Mouse (Mus musculus) left cerebral cortex, adult 8-10 months (tissue): ENCODE measurements at regions not wholly inside any gene's neighbourhood (a gene's known extent, or its start where the extent isn't known, plus 50 kb on each side); places are given as distances from the start of the nearest gene placed in this dataset.
A peak's percentile ranks its signal among the peaks of the same experiment; 100 is the strongest.

Experiments used
- DNase-seq, 2 experiments: peaks; one replicate each; pipeline ENCODE4 v3.0.0; 2022; ENCODE audit warnings: low spot score in 2 of 2

- DNase-seq, result no peak
These were observed 137.8 kb downstream of the Unc5cl start for GRCm38 (mm10) chr17:48592457-48592856.

- no peak for DNase-seq
These were observed 140.8 kb downstream of the Unc5cl start for GRCm38 (mm10) chr17:48595418-48595963.

- DNase-seq, result no peak
These were observed 141.7 kb downstream of the Unc5cl start for GRCm38 (mm10) chr17:48596406-48596805.

- no peak for DNase-seq
These were observed 142.6 kb downstream of the Unc5cl start for GRCm38 (mm10) chr17:48597301-48597700.

- no peak for DNase-seq
These were observed 143.9 kb downstream of the Unc5cl start for GRCm38 (mm10) chr17:48598471-48599141.

- DNase-seq, result no peak
These were observed 145.5 kb downstream of the Unc5cl start for GRCm38 (mm10) chr17:48600176-48600575.

- DNase-seq, result peak in 1 of 2 experiments; percentile 10
These were observed 147.9 kb downstream of the Unc5cl start for GRCm38 (mm10) chr17:48602554-48602953.

- DNase-seq, result no peak
These were observed 152.1 kb downstream of the Unc5cl start for GRCm38 (mm10) chr17:48606767-48607166.

GRCm38 (mm10) chr17:48608315-48608714 lies 153.6 kb downstream of the Unc5cl start:
- no peak for DNase-seq

- no peak for DNase-seq
These were observed 155.4 kb downstream of the Unc5cl start for GRCm38 (mm10) chr17:48610107-48610506.

- DNase-seq, result no peak
These were observed 156.1 kb downstream of the Unc5cl start for GRCm38 (mm10) chr17:48610806-48611205.

GRCm38 (mm10) chr17:48613491-48613890 lies 158.8 kb downstream of the Unc5cl start:
- DNase-seq, result no peak

GRCm38 (mm10) chr17:48615248-48615647 lies 160.5 kb downstream of the Unc5cl start:
- no peak for DNase-seq

- no peak for DNase-seq
These were observed 161.5 kb downstream of the Unc5cl start for GRCm38 (mm10) chr17:48616205-48616604.

- no peak for DNase-seq
These were observed 166.2 kb downstream of the Unc5cl start for GRCm38 (mm10) chr17:48620896-48621295.

GRCm38 (mm10) chr17:48621676-48622075 lies 167.0 kb downstream of the Unc5cl start:
- no peak for DNase-seq

- DNase-seq, result no peak
These were observed 170.2 kb downstream of the Unc5cl start for GRCm38 (mm10) chr17:48624937-48625336.

GRCm38 (mm10) chr17:48625971-48626370 lies 171.3 kb downstream of the Unc5cl start:
- DNase-seq, result peak in 1 of 2 experiments; percentile 22

- DNase-seq, result no peak
These were observed 184.9 kb downstream of the Unc5cl start for GRCm38 (mm10) chr17:48639611-48640010.

GRCm38 (mm10) chr17:48643533-48644019 lies 188.9 kb downstream of the Unc5cl start:
- no peak for DNase-seq

- DNase-seq, result no peak
These were observed 190.4 kb downstream of the Unc5cl start for GRCm38 (mm10) chr17:48645056-48645455.

GRCm38 (mm10) chr17:48646626-48647195 lies 192.0 kb downstream of the Unc5cl start:
- no peak for DNase-seq

- no peak for DNase-seq
These were observed 192.7 kb downstream of the Unc5cl start for GRCm38 (mm10) chr17:48647431-48647830.
